Mouse (Mus musculus) megakaryocyte, adult 5-6 weeks (primary cell): Measurements from ENCODE around the gene Zfp704. TPM values are rescaled to one million over a fixed set of nuclear protein-coding genes. Genes with fewer than 3 reads are reported as not detected.
A peak's percentile ranks its signal among the peaks of the same experiment; 100 is the strongest.

ENCODE experiments used
- ATAC-seq: 2 replicates; pipeline ENCODE4 v1.8.0; 2016; ENCODE audit warnings: mild to moderate bottlenecking, inconsistent platforms; ENCODE audit not compliant: poor library complexity, severe bottlenecking
- total RNA-seq, 2 experiments: library from RNA; stranded (forward) in 1 of 2; stranded (reverse) in 1 of 2; fragments of 153-499, 151-499 nt in 1 of 2; fragments of 221-1000, 200-1000 nt in 1 of 2; gene quantifications; 2 replicates each; pipeline versions ENCODE4 v1.2.3 to v1.2.4; 2015 to 2017

Gene Zfp704
- total RNA-seq, 2 experiments from 2014 or later, result 5.1 to 6.6 TPM

DNA sequence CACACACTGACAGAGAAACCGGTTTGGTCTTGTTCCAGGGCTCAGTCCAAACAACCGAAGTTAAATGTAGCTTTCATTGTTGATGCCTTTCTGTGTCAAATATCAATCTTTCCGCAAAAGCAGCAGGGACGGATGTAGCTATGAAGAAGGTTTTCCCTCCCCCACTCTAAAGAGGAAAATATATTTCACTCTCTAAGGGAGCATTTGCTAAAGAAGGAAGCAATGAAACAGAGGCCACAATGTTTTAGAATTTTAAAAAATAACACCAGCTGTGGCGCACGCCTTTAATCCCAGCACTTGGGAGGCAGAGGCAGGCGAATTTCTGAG, 89.2 kb downstream of the Zfp704 start:
- no peak; the same call in 1 of the 2 replicates for ATAC-seq

DNA sequence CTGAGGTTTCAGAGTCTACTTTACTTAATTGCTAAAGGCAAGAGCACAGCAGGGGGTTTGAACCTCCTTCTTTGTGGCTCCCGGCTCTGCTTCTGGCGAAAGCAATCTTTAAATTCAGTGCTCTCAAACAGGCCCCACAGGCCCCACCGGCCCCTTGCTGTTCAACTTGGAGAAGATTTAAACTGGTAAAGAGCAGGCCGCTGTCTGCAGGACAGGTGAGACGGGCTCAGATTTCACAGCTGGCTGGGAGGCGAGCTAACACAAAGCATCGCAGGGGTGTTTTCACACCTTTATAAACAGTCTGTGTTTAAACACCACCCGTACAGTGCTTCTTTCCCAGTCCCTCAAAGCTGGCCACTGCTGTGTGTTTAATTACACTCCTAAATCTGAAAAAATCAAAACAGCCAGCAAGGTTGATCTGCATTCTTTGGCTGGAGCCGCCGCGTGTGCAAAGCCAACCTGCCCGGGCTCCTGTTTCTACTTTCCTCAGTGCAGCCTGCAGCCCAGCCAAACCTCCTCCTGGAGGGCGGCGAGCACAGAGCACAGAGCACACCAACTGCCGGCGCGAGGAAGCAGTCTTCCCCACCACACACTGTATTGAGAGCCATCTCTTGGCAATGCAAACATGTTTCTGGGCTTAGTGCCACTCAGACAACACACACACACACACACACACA, 89.7 kb downstream of the Zfp704 start:
- peak; percentile 32 for ATAC-seq

DNA sequence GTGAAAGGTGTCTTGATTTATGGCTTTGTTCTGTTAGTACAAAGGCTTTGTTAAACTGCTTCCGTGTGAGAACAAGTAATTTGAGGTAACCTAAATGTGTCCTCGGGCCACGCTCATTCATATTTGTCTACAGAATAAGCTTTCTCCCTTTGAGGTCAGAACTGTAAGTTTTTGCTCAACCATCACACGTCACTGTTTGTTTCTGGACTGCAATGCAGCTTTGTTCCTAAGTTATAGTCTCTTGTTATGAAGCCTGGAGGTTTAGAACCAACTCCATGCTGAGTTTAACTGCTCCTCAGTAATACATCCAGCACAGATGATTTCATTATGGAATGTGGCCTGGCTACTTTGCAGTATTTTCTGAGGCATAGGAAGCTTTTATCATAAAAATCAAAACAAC, 90.4 kb downstream of the Zfp704 start:
- ATAC-seq, result no peak

DNA sequence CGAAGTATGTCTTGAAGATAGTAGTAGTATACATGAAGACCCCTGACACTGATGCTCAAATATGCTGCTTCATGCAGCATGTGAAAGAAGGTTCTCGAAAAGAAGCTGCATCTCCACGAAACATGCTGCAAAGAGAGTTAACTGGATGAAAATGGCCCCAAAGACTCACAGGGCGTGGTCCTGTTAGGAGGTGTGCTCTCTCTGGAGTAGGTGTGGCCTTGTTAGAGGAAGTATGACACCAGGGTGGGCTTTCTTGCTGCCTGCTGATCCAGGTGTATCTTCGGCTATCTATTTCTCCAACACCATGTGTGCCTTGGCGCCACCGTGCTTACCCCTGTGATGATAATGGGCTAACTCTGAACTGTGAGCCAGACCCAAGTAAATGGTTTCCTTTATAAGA, 90.9 kb downstream of the Zfp704 start:
- ATAC-seq, result no peak

DNA sequence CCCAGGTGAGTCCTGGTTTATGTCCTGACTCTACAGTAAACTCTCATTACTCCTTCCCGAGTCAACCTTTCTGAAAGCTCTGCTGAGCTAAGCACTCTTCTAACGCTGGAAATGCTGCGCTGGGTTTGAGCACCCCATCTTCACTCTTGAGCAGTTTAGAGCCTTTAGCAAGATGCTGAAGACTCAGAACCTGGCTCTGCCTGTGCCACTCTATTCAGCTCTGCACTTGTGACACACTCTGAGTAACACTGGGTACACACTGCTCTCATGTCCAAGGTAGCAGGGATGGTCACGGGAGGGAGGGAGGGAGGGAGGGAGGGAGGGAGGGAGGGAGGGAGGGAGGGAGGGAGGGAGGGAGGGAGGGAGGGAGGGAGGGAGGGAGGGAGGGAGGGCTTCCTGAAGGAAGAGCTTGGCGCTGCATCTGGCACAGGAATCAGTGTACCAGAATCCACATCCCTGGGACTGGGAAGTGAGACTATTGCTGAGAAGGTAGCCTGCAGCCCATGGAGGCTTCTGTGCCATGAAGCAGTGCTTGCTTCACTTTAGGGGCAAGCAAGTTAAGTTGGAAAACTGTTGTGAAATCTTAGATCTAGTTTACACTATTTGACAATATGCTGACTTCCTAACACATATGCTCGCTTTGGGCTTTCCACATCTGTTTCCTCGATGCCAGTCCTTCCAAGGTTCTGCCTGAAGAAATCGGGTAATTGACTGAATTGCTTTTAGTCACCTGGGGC, 93.6 kb downstream of the Zfp704 start:
- peak; percentile 56 for ATAC-seq

DNA sequence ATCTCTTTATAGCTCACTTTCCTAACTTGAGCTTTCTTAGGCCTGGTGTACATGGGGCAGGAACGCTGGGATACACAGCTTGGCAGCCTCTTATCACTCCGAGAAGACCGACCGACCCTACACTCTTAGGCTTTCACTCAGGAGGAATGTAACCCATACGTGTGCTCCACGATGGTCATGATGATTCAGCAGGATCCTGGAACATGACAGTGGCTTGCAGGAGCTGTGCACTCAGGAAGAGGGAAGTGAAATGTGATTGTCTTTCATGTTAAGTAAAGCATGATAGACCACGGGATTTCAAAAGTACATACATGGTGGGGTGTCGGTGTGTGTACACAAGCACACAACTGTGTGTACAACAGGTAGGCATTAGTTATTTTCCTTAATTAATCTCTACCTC, 94.4 kb downstream of the Zfp704 start:
- ATAC-seq, result peak; percentile 67

DNA sequence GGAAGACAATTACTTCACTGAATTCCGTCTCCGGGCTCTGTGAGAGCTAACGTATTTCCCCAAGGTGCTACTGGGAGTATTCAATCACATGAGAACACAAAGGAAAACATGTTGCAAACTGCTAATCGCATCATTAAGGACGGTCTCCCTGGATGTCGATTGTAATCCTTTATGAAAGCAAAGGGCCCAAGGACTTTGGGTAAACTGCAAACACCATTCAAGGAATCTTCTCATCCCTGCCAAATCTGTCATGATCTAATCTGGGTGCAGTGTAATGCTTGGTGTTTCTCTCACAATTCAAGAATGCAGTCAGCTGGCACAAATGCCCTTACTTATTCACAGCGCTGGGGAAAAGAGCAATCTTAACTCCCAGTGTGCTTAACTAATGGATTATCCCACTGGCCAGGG, 96.2 kb downstream of the Zfp704 start:
- no peak for ATAC-seq

DNA sequence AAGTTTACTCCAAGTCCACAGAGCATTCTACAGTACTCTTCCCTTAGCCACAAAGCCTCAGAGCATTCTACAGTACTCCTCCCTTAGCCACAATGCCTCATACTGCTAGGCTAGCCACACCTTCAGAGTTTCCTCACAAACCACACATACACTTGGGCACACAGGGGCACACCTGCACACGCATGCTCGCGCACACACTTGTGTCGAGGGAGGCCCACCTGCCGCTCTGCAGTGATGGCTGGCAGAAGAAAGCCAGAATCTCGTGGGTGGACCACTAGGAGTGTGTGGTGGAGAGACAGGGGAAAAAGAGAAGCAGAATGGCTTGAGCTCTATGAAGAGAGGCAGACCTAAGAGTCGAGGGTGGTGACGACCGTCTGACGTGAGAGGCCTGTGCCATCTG, 97.7 kb downstream of the Zfp704 start:
- no peak for ATAC-seq

DNA sequence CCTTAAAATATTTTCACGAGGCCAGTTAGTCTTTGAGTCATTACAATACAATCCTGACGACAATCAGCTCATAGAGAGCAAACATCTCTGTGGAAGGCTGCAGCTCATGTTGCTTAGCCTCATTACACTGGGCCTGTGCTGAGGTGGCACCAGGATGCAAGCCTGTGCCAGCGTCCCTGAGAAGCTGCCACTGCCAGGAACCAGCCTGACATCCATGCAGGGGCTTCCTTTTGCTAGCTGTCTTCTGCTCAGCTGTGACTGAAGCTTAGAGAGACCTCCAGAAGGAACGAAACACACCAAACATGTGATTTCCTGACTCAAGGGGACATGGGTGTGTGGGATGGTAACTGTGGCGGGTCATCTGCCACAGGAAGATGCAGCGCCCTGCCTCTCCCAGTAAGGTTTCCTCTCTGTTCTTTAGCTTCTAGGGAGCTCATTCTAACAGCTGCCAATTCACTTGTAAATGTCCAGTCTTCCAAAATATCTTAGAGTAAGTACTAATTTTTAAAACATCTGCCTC, 104.1 kb downstream of the Zfp704 start:
- ATAC-seq, result no peak

DNA sequence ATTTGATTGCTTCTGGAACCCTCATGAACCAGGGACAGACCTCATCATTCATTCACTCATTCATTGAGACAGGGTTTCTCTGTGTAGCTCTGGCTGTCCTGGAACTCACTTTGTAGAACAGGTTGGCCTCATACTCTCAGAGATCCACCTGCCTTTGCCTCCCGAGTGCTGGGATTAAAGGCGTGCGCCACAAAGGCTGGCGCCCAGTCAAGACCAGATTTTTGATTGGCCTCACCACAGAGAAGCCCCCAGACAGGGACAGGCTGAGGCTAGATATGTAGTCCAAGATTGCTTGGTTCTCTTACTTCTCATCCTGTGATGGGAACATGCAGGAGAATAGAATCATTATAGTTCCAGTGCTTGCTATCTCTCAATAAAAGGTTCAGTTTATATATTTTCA, 105.5 kb downstream of the Zfp704 start:
- ATAC-seq, result no peak

DNA sequence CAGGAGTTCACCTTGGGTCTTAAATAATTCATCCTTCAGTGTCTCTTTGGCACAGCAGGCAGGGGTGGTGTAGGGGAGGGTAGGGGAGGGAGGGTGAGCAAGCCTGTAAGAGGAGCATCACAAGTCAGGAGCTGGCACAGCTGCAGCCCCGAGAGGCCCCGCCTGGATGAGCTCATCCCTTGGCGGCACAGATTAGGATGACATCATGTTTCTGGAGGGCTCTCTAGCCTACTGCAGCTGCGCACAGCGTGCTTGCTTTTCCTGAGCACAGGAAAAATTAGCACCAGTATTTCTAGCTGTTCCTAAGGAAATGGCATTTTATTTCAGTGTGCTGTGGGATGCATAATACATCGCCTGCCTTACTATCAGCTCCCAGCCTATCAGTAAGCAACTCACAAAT, 109.2 kb downstream of the Zfp704 start:
- no peak for ATAC-seq

DNA sequence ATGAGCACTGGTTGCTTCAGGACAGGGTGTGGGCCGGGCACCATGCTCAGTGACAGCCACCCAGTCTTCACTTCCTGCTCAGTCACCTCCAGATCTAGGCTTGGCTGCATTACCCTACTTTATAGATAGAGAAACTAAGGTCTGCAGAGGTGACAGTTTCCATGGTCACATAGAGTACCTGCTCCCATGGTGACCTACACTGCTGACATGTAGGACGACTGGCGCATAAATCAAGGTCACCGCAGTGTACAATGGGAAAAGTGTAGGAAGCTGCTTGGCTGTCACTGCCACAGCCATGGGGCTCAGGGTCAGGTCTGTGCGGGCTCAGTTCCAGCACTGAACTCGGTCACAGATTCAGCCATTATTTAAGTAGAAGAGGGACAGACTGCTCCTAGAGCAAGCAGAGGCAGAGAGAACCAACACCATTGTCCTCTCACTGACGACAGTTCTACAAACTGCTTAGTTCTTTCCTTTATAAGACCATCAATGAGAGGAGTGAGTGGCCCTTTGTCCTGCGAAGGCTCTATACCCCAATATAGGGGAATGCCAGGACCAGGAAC, 109.8 kb downstream of the Zfp704 start:
- ATAC-seq, result peak; percentile 88

DNA sequence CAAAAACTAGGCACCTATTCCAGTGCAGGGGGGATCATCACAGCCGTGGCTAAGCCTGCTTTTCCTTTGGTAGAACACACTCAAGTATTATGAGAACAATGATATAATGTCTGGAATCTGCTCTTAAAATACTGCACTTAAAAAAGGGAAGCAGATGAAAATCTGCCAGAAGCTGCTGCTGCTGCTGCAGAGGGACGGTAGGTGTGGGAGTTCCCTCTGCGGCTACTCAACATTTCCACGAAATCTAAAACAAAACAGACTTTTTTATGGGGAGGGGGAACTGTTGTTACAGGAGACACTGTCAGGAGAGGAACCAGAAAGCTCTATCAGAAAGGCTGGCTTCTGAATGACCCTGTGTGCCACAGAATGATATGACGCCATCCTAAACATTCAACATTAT, 110.4 kb downstream of the Zfp704 start:
- peak; percentile 58 for ATAC-seq

DNA sequence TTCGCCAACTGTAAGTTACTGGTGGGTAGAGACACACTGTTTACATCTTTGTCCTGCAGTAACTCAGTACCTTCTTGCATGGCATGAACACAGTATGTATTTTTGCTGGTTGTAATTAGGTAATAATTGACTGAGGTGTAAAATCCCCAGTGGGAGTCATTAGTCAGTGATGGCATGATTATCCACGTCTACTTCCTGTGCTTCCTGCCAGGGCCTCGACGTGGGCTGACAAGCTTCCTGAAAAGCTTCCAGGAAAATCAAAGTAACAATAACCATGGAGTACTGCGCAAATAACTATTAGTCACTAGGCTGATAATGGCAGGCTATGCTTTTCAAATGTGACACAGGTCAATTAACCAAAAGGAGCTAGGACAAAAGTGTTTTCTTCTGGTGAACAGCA, 112.6 kb downstream of the Zfp704 start:
- no peak for ATAC-seq

DNA sequence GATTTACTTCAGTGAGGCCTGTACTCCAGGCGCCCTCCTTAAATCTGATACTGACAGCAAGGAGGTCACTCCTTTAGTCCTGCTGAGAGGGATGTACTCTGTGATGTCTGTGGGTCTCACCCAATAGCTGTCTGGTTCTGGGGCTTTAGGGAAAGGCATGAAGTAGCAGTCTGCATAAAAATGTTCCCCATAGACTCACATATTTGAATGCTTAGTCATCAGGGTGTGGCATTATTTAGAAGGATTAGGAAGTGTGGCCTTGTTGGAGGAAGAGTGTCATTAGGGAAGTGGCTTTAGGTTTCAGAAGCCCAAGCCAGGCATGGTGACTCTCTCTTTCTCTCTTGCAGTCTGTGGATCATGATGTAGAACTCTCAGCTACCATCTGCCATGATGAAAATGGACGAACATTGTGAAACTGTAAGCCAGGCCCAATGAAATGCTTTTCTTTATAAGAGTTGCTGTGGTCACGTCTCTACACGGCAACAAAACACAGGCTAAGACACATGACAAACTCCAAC, 118.1 kb downstream of the Zfp704 start:
- peak; percentile 38 for ATAC-seq

DNA sequence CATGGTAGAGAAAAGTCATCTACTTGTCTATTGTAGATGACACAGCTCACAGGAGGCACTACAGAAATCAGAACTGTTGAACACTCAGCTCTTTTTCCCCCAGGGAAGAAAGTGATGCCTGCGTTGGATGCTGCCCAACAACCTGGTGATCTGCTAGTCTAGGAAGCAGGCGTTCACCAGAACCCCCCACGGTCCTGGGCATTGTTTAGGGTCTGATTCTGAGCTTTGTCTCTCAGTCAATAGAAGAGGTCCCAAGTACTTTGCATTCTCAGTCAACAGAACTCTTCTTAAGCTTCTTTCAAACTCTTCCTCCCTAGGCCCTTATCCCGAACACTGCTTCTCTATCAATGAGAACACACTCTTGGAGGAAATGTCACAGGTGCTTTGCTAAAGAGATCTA, 122.2 kb downstream of the Zfp704 start:
- ATAC-seq, result no peak

DNA sequence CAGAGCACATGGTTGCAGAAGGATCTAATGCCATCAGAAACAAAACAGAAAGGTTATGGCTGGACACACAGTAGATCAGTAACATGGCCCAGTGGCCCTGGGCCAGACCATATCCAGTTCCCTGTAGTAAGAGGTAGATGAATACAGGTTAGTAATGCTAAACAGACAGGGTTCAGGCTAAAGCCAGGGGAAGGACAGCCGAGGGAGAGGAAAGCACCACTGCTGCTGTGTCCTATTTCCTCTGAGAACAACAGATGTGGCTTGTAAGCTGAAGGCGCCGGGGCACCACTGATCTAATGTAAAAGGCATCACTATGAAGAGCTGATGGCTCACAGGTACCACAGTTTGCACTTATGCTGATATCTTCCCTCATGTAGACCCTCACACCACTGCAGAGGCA, 124.4 kb downstream of the Zfp704 start:
- ATAC-seq, result no peak

DNA sequence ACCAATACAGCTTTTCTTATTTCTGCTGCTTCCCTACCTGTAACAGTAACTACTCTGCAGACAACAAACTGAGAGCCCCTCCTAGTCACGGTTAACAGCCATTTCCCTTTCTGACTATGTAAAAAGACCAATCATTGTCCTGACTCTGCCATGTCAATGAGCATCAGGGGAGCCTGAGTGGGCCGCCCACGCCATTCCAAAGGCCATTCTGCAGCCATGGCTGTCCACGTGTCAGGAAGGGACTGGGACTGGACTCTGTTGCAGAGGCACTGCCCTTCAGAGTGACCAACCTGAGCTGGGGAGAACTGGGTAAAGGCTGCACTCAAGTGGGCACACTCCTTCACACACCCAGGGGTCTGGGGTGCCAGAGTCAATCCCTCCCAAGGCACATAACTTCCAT, 127.9 kb downstream of the Zfp704 start:
- no peak for ATAC-seq

DNA sequence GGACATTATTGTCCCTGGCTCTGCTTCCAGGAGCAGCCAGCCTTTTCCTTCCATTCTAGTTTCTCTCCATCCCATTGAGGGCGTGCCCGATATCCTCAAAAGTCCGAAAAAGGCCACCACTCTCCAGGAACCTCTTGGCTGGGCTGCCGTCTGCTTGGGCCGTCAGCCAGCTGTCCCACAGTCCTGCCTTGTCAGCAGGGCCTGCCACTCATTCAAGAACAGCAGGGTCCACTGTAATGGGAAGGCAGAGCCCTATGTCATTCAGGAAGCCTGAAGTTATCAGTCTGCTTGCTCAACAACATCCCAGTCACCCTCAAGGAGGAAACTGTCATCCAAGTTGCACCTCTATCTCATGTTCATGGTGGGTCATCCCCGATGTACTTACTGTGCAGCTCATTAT, 128.5 kb downstream of the Zfp704 start:
- no peak for ATAC-seq

DNA sequence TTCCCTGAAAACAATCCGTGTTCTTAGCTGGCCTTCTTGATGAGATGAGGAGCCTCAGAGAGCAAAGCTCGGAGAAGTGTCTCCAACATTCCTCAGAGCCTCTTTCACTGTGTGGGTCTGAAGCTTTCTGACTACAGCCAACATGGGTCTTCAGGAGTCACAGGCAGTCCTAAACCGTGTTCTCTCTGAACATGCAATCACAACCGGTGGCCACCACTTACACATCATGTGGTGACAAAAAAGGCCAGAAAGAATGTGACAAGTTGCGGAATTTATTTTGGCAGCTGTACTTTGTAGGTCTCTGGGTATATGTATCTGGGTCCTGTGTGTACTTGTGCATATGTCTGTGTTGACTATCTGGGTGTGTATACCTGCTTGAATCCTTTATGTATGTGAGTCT, 128.9 kb downstream of the Zfp704 start:
- ATAC-seq, result no peak

DNA sequence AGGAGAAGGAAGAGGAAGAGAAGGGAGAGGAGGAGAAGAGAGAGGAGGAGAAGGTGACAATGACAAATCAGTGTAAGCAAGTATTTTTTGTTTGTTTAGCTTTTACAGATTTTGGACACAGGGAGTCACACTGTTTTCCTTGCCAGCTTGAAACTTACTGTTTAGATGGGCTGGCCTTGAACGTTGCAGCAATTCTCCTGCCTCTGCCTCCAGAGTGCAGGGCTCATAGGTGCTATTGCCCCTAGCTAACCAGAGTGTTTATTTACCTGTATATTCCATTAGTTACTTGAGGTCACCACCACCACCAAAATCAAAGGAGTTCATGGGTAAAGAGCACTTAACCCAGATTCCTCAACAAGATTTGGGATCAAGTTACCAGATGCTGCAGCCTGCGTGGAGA, 132.5 kb downstream of the Zfp704 start:
- ATAC-seq, result no peak

DNA sequence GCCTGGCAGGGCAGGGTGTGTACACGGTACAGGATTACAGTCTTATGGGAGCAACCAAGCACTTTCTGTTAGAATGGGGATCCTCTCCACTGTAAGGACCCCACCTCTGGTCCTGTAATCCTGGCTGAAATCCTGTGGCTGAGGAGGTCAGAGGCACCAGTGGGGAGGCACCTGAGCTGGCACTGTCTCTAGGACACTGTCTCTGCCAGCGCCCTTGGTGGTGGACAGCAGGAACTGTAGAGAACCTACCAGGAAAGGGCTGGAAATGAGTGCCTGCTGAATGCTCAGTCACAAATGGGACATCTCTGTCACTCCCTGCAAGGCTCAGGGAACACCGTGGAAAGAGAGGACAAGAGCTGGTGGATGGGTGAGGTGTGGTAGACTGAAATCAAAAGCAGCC, 133.5 kb downstream of the Zfp704 start:
- no peak for ATAC-seq
